Mouse (Mus musculus): ENCODE results near the gene Ykt6. TPM values are rescaled to one million over a fixed set of nuclear protein-coding genes. Genes with fewer than 3 reads are reported as not detected.

The Ykt6 gene
- polyA plus RNA-seq, 1 experiment from 2014 or later = 18.4 TPM

- peaks cover 14% of the 10 kb centered on the region for H3K4me1 ChIP-seq (replicated peaks; ENCODE audit: control insufficient read depth, insufficient read depth, low read length)
- H3K9ac ChIP-seq (ENCODE audit: low read depth, low read length) = no peak overlapping the region
- no peak for DNase-seq (ENCODE audit: low spot score)
- 34% methylated on average over 8 of the region's 8 CpGs for WGBS
- no peaks in the 10 kb centered on the region for H3K9me3 ChIP-seq (ENCODE audit: control insufficient read depth, low read length)
- H3K36me3 ChIP-seq (ENCODE audit: control insufficient read depth, insufficient read depth, low read length) = no peaks in the 10 kb centered on the region
- ATAC-seq (replicated peaks; ENCODE audit: low FRiP score) = no peak
- no peak overlapping the region for H3K4me2 ChIP-seq
- H3K4me3 ChIP-seq (ENCODE audit: low read depth, low read length) = no peak overlapping the region
- H3K27me3 ChIP-seq (replicated peaks; ENCODE audit: control insufficient read depth, insufficient read depth, low read length) = no peaks in the 10 kb centered on the region
- no peak overlapping the region for H3K27ac ChIP-seq (ENCODE audit: low read depth, low read length)
These were observed 2.2 kb upstream of the Ykt6 start for GRCm38 (mm10) chr11:5953130-5953765.

GRCm38 (mm10) chr11:5954435-5954834 is 1.1 kb upstream of the Ykt6 start:
- no peaks in the 10 kb centered on the region for H3K27me3 ChIP-seq (replicated peaks; ENCODE audit: control insufficient read depth, insufficient read depth, low read length)
- H3K4me2 ChIP-seq = peak overlapping the region; percentile 83
- ATAC-seq (replicated peaks; ENCODE audit: low FRiP score) (no peak), DNase-seq (ENCODE audit: low spot score) (no peak)
- peaks cover 14% of the 10 kb centered on the region for H3K4me1 ChIP-seq (replicated peaks; ENCODE audit: control insufficient read depth, insufficient read depth, low read length)
- H3K9ac ChIP-seq (ENCODE audit: low read depth, low read length) = no peak overlapping the region
- H3K9me3 ChIP-seq (ENCODE audit: control insufficient read depth, low read length) = no peaks in the 10 kb centered on the region
- WGBS = 60% methylated on average over 5 of the region's 5 CpGs
- no peaks in the 10 kb centered on the region for H3K36me3 ChIP-seq (ENCODE audit: control insufficient read depth, insufficient read depth, low read length)
- H3K27ac ChIP-seq (ENCODE audit: low read depth, low read length) = no peak overlapping the region
- no peak overlapping the region; the same call in 1 of the 2 replicates for H3K4me3 ChIP-seq (ENCODE audit: low read depth, low read length)

- peak; percentile 42 for ATAC-seq (replicated peaks; ENCODE audit: low FRiP score)
- DNase-seq (ENCODE audit: low spot score) = no peak
These were observed 458 bp upstream of the Ykt6 start for GRCm38 (mm10) chr11:5954965-5955504.

DNA sequence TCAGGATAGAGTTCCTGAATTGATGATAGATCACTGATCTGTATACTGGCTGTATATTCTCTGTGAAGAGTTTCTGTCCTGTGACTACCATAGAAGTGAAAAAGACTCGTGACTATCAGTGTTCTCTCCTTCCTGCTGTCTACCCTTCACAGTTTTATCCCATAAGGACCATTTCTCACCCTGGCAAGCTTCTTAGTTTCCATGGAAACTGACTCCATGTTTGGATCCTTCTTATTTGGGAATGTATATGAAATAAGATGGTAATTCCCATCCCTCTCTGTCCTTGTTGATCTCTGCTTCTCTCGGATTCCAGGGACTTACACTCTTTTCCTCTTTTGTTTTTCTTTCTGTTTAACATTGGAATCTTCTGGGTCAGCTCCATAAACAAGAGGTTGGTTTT is 4.6 kb downstream of the Ykt6 start:
- no peak overlapping the region for H3K4me3 ChIP-seq (ENCODE audit: low read depth, low read length)

More at GRCm38 (mm10) chr11:5954965-5955504, 458 bp upstream of the Ykt6 start:
- H3K4me2 ChIP-seq = peak overlapping the region; percentile 83
- WGBS = 3% methylated on average over 7 of the region's 7 CpGs
- no peaks in the 10 kb centered on the region for H3K36me3 ChIP-seq (ENCODE audit: control insufficient read depth, insufficient read depth, low read length)
- peak overlapping the region; percentile 77 for H3K27ac ChIP-seq (ENCODE audit: low read depth, low read length)
- no peaks in the 10 kb centered on the region for H3K27me3 ChIP-seq (replicated peaks; ENCODE audit: control insufficient read depth, insufficient read depth, low read length)
- no peaks in the 10 kb centered on the region for H3K9me3 ChIP-seq (ENCODE audit: control insufficient read depth, low read length)
- peak overlapping the region; percentile 96 for H3K4me3 ChIP-seq (ENCODE audit: low read depth, low read length)
- H3K9ac ChIP-seq (ENCODE audit: low read depth, low read length) = peak overlapping the region; percentile 93
- H3K4me1 ChIP-seq (replicated peaks; ENCODE audit: control insufficient read depth, insufficient read depth, low read length) = peaks cover 14% of the 10 kb centered on the region

DNA sequence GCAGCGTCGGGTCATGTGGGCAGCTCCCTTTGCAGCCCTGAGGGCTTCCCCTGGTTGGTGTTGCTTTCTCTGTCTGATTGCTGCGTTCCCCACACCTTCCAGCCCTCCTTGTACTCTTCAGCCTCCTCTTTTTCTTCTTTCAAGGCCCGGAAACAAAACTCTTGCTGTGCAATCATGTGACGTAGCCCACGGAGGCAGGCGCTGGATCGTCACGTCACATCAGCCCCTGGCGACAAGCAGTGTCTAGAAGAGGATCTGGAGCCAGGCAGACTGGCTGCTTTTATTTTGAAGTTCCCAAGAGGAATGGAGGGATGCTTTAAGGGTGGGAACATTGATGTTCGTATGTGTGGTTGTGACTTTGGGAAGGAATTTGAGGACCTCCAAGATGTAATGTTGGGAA is 10.4 kb downstream of the Ykt6 start:
- ATAC-seq (replicated peaks; ENCODE audit: low FRiP score) = no peak
- Histone ChIP-seq H3K27me3 (replicated peaks; ENCODE audit: control insufficient read depth, insufficient read depth, low read length) (no peaks in the 10 kb centered on the region), H3K4me1 (replicated peaks; ENCODE audit: control insufficient read depth, insufficient read depth, low read length) (no peaks in the 10 kb centered on the region), H3K9me3 (ENCODE audit: control insufficient read depth, low read length) (no peaks in the 10 kb centered on the region), H3K9ac (ENCODE audit: low read depth, low read length) (no peak overlapping the region), H3K27ac (ENCODE audit: low read depth, low read length) (no peak overlapping the region), H3K4me3 (ENCODE audit: low read depth, low read length) (no peak overlapping the region), H3K36me3 (ENCODE audit: control insufficient read depth, insufficient read depth, low read length) (peaks cover 29% of the 10 kb centered on the region), H3K4me2 (no peak overlapping the region)
- 91% methylated on average over 11 of the region's 11 CpGs for WGBS
- no peak for DNase-seq (ENCODE audit: low spot score)

More for the DNA sequence above, 4.6 kb downstream of the Ykt6 start:
- H3K4me2 ChIP-seq = no peak overlapping the region
- no peak overlapping the region for H3K27ac ChIP-seq (ENCODE audit: low read depth, low read length)
- H3K9me3 ChIP-seq (ENCODE audit: control insufficient read depth, low read length) = no peaks in the 10 kb centered on the region
- no peaks in the 10 kb centered on the region for H3K27me3 ChIP-seq (replicated peaks; ENCODE audit: control insufficient read depth, insufficient read depth, low read length)
- H3K4me1 ChIP-seq (replicated peaks; ENCODE audit: control insufficient read depth, insufficient read depth, low read length) = peaks cover 9% of the 10 kb centered on the region
- no peak overlapping the region for H3K9ac ChIP-seq (ENCODE audit: low read depth, low read length)
- DNase-seq (ENCODE audit: low spot score) (no peak), ATAC-seq (replicated peaks; ENCODE audit: low FRiP score) (no peak)
- 72% methylated on average over 2 of the region's 2 CpGs for WGBS
- peaks cover 29% of the 10 kb centered on the region for H3K36me3 ChIP-seq (ENCODE audit: control insufficient read depth, insufficient read depth, low read length)

DNA sequence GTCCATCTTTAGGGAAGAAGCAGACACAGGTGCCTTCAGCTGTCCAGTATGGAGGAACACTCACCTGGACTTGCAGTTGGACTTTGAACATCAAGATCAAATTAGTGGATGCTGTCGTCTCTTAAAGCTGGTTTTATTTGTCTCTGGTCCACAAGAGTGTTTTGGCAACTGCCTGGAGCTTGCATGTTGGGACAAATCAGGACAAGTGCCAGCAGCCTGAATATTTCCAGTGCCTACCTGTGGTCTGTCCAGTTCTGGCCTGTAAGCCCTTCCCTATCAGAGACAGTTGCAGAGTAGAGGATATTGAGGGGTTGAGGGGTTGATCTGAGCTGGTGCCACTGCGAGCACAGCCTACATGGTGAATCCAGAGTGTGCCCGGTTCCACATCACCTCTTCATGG is 11.3 kb downstream of the Ykt6 start:
- WGBS = 86% methylated on average over 3 of the region's 3 CpGs
- Histone ChIP-seq H3K4me3 (ENCODE audit: low read depth, low read length) (no peak overlapping the region), H3K9ac (ENCODE audit: low read depth, low read length) (no peak overlapping the region), H3K36me3 (ENCODE audit: control insufficient read depth, insufficient read depth, low read length) (peaks cover 26% of the 10 kb centered on the region), H3K9me3 (ENCODE audit: control insufficient read depth, low read length) (no peaks in the 10 kb centered on the region), H3K27me3 (replicated peaks; ENCODE audit: control insufficient read depth, insufficient read depth, low read length) (no peaks in the 10 kb centered on the region), H3K4me1 (replicated peaks; ENCODE audit: control insufficient read depth, insufficient read depth, low read length) (no peaks in the 10 kb centered on the region), H3K27ac (ENCODE audit: low read depth, low read length) (no peak overlapping the region), H3K4me2 (no peak overlapping the region)
- DNase-seq (ENCODE audit: low spot score) (no peak), ATAC-seq (replicated peaks; ENCODE audit: low FRiP score) (no peak)

DNA sequence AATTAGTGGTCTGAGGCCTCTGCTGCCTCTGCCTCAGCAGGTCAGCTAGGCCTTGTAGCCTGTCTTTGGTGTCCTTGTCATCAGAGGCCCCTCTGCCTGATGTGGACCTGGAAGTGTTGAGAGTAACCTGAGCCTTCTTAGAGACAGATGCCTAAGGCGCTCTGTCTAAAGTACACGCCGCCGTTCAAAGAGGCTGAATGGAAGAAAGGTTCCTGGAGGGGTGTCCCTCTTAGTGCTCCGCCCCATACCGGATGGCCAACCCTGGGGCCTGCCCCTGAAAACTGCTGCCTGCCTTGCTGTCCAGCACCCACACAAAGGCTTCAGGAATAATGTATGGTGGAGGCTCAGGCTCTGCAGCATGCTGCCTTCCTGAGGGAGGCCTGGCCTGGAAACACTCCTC is 12.7 kb downstream of the Ykt6 start:
- no peak overlapping the region for H3K4me2 ChIP-seq
- no peaks in the 10 kb centered on the region for H3K9me3 ChIP-seq (ENCODE audit: control insufficient read depth, low read length)
- 83% methylated on average over 6 of the region's 6 CpGs for WGBS
- DNase-seq (ENCODE audit: low spot score) = no peak
- H3K27ac ChIP-seq (ENCODE audit: low read depth, low read length) = no peak overlapping the region
- peaks cover 18% of the 10 kb centered on the region for H3K36me3 ChIP-seq (ENCODE audit: control insufficient read depth, insufficient read depth, low read length)
- no peak overlapping the region for H3K9ac ChIP-seq (ENCODE audit: low read depth, low read length)
- ATAC-seq (replicated peaks; ENCODE audit: low FRiP score) = no peak
- peaks cover 2% of the 10 kb centered on the region; the same call in 1 of the 2 replicates for H3K27me3 ChIP-seq (replicated peaks; ENCODE audit: control insufficient read depth, insufficient read depth, low read length)
- H3K4me1 ChIP-seq (replicated peaks; ENCODE audit: control insufficient read depth, insufficient read depth, low read length) = no peaks in the 10 kb centered on the region
- H3K4me3 ChIP-seq (ENCODE audit: low read depth, low read length) = no peak overlapping the region

DNA sequence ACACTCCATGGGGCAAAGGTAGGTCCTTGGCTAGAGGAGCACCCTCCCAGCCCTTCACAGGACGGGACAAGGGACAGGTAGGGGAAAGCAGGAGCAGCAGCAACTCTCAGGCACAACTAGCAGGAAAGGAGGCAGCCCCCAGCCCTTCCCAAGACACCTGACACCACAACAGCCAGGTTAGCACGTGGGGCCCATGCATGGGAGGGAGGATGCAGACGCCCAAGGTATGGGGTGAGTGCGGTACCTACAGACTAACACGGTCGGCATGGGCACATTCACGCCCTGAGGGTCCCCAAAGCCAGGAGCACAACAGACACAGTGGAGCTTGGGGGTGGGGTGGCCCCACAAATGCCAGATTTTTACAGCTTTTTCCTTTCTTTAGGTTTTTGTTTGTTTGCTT is 15.7 kb downstream of the Ykt6 start:
- no peak for DNase-seq (ENCODE audit: low spot score)
- Histone ChIP-seq H3K27me3 (replicated peaks; ENCODE audit: control insufficient read depth, insufficient read depth, low read length) (peaks cover 7% of the 10 kb centered on the region; the same call in 1 of the 2 replicates), H3K9me3 (ENCODE audit: control insufficient read depth, low read length) (no peaks in the 10 kb centered on the region), H3K27ac (ENCODE audit: low read depth, low read length) (no peak overlapping the region), H3K4me3 (ENCODE audit: low read depth, low read length) (no peak overlapping the region), H3K9ac (ENCODE audit: low read depth, low read length) (no peak overlapping the region), H3K4me1 (replicated peaks; ENCODE audit: control insufficient read depth, insufficient read depth, low read length) (0 out of 2 replicates have a peak, but pooled peaks cover 2% of the 10 kb centered on the region), H3K4me2 (no peak overlapping the region), H3K36me3 (ENCODE audit: control insufficient read depth, insufficient read depth, low read length) (peaks cover 3% of the 10 kb centered on the region; the same call in 1 of the 2 replicates)
- ATAC-seq (replicated peaks; ENCODE audit: low FRiP score) = no peak
- 47% methylated on average over 7 of the region's 7 CpGs for WGBS

DNA sequence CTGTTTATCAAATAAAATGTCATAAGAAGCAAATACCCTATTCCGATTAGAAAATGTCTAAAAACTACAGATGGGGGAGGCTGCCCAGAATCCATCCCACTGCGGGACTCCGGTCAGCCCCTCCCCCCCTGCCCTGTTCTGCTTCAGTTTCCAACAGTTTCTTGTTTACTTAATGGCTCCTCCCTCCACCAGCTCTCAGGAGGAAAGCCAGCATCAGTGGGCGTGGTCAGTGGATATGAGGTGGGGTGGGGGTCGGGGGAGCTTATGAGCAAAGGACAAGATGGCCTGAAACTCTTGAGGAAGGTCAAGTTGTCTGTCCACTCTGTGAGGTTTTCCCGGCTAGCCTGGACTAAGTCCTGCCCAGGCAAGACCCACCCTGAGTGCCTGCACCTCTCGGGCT is 17.7 kb downstream of the Ykt6 start:
- DNase-seq (ENCODE audit: low spot score) = no peak
- no peak for ATAC-seq (replicated peaks; ENCODE audit: low FRiP score)
- WGBS = 37% methylated on average over 7 of the region's 7 CpGs

More for the DNA sequence above, 17.7 kb downstream of the Ykt6 start:
- Histone ChIP-seq H3K4me1 (replicated peaks; ENCODE audit: control insufficient read depth, insufficient read depth, low read length) (0 out of 2 replicates have a peak, but pooled peaks cover 2% of the 10 kb centered on the region), H3K4me3 (ENCODE audit: low read depth, low read length) (no peak overlapping the region), H3K9ac (ENCODE audit: low read depth, low read length) (no peak overlapping the region), H3K36me3 (ENCODE audit: control insufficient read depth, insufficient read depth, low read length) (0 out of 2 replicates have a peak, but pooled peaks cover 3% of the 10 kb centered on the region), H3K27me3 (replicated peaks; ENCODE audit: control insufficient read depth, insufficient read depth, low read length) (peaks cover 7% of the 10 kb centered on the region; the same call in 1 of the 2 replicates), H3K4me2 (no peak overlapping the region), H3K27ac (ENCODE audit: low read depth, low read length) (no peak overlapping the region), H3K9me3 (ENCODE audit: control insufficient read depth, low read length) (no peaks in the 10 kb centered on the region)
